Mouse (Mus musculus): ENCODE data around the gene Man2a2. TPM values are rescaled to one million over a fixed set of nuclear protein-coding genes. Genes with fewer than 3 reads are reported as not detected.
A peak's percentile ranks its signal among the peaks of the same experiment; 100 is the strongest.

Man2a2 gene
- total and polyA plus RNA-seq, 2 experiments from 2014 or later: 16.6 to 70.2 TPM

- H3K4me3 ChIP-seq (ENCODE audit: low read depth, low read length): no peak overlapping the region
Measured at GRCm38 (mm10) chr7:80414303-80414855, 43.2 kb upstream of the Man2a2 start.

GRCm38 (mm10) chr7:80413512-80414302, 42.5 kb upstream of the Man2a2 start:
- no peaks in the 10 kb centered on the region for H3K9me3 ChIP-seq (ENCODE audit: low read length)
- no peaks in the 10 kb centered on the region for H3K4me1 ChIP-seq (ENCODE audit: insufficient read depth, low read length)
- no peak overlapping the region for H3K4me3 ChIP-seq (ENCODE audit: low read depth, low read length)
- TF ChIP-seq CTCF (IDR thresholded peaks at IDR 0.05): no peak
- DNase-seq (ENCODE audit: low spot score) (peak; percentile 39), ATAC-seq (ENCODE audit: low FRiP score) (no peak)
- WGBS: 74% methylated on average over 9 of the region's 9 CpGs
- H3K9ac ChIP-seq (replicated peaks; ENCODE audit: low read length, poor library complexity, severe bottlenecking): no peak overlapping the region
- H3K27me3 ChIP-seq (ENCODE audit: insufficient read depth, low read length): no peaks in the 10 kb centered on the region
- no peak overlapping the region for H3K27ac ChIP-seq (ENCODE audit: low read depth, low read length)
- H3K4me2 ChIP-seq (ENCODE audit: low read depth, low read length, poor library complexity, severe bottlenecking): no peak overlapping the region
- no peaks in the 10 kb centered on the region for H3K36me3 ChIP-seq (ENCODE audit: insufficient read depth, low read length)

More at GRCm38 (mm10) chr7:80414303-80414855, 43.2 kb upstream of the Man2a2 start:
- Histone ChIP-seq H3K9me3 (ENCODE audit: low read length) (no peaks in the 10 kb centered on the region), H3K27ac (ENCODE audit: low read depth, low read length) (no peak overlapping the region), H3K9ac (replicated peaks; ENCODE audit: low read length, poor library complexity, severe bottlenecking) (no peak overlapping the region), H3K4me1 (ENCODE audit: insufficient read depth, low read length) (no peaks in the 10 kb centered on the region), H3K27me3 (ENCODE audit: insufficient read depth, low read length) (no peaks in the 10 kb centered on the region), H3K4me2 (ENCODE audit: low read depth, low read length, poor library complexity, severe bottlenecking) (no peak overlapping the region), H3K36me3 (ENCODE audit: insufficient read depth, low read length) (no peaks in the 10 kb centered on the region)
- TF ChIP-seq CTCF (IDR thresholded peaks at IDR 0.05): no peak
- ATAC-seq (ENCODE audit: low FRiP score) (no peak), DNase-seq (ENCODE audit: low spot score) (no peak)
- 85% methylated on average over 7 of the region's 7 CpGs for whole genome bisulfite sequencing

GRCm38 (mm10) chr7:80412781-80413180, 41.6 kb upstream of the Man2a2 start:
- DNase-seq (ENCODE audit: low spot score) (no peak), ATAC-seq (ENCODE audit: low FRiP score) (no peak)
- Histone ChIP-seq H3K4me2 (ENCODE audit: low read depth, low read length, poor library complexity, severe bottlenecking) (no peak overlapping the region), H3K36me3 (ENCODE audit: insufficient read depth, low read length) (no peaks in the 10 kb centered on the region), H3K9me3 (ENCODE audit: low read length) (no peaks in the 10 kb centered on the region), H3K9ac (replicated peaks; ENCODE audit: low read length, poor library complexity, severe bottlenecking) (no peak overlapping the region), H3K27ac (ENCODE audit: low read depth, low read length) (no peak overlapping the region), H3K4me1 (ENCODE audit: insufficient read depth, low read length) (no peaks in the 10 kb centered on the region), H3K27me3 (ENCODE audit: insufficient read depth, low read length) (no peaks in the 10 kb centered on the region), H3K4me3 (ENCODE audit: low read depth, low read length) (no peak overlapping the region)
- WGBS: 53% methylated on average over 5 of the region's 5 CpGs
- no peak for TF ChIP-seq CTCF (IDR thresholded peaks at IDR 0.05)

- no peak overlapping the region for H3K9ac ChIP-seq (replicated peaks; ENCODE audit: low read length, poor library complexity, severe bottlenecking)
- H3K27me3 ChIP-seq (ENCODE audit: insufficient read depth, low read length): no peaks in the 10 kb centered on the region
- H3K9me3 ChIP-seq (ENCODE audit: low read length): no peaks in the 10 kb centered on the region
- no peak for DNase-seq (ENCODE audit: low spot score)
- no peak overlapping the region for H3K4me3 ChIP-seq (ENCODE audit: low read depth, low read length)
- no peaks in the 10 kb centered on the region for H3K36me3 ChIP-seq (ENCODE audit: insufficient read depth, low read length)
- H3K4me2 ChIP-seq (ENCODE audit: low read depth, low read length, poor library complexity, severe bottlenecking): no peak overlapping the region
- ATAC-seq (ENCODE audit: low FRiP score): no peak
- H3K4me1 ChIP-seq (ENCODE audit: insufficient read depth, low read length): no peaks in the 10 kb centered on the region
- H3K27ac ChIP-seq (ENCODE audit: low read depth, low read length): no peak overlapping the region
- 69% methylated on average over 10 of the region's 10 CpGs for WGBS
- TF ChIP-seq CTCF (IDR thresholded peaks at IDR 0.05): no peak
Measured at GRCm38 (mm10) chr7:80412279-80412678, 41.1 kb upstream of the Man2a2 start.

GRCm38 (mm10) chr7:80410380-80410779, 39.2 kb upstream of the Man2a2 start:
- no peak overlapping the region for H3K27ac ChIP-seq (ENCODE audit: low read depth, low read length)
- H3K4me3 ChIP-seq (ENCODE audit: low read depth, low read length): no peak overlapping the region
- no peak for ATAC-seq (ENCODE audit: low FRiP score)
- TF ChIP-seq CTCF (IDR thresholded peaks at IDR 0.05): no peak
- H3K36me3 ChIP-seq (ENCODE audit: insufficient read depth, low read length): no peaks in the 10 kb centered on the region
- no peak for DNase-seq (ENCODE audit: low spot score)
- H3K4me1 ChIP-seq (ENCODE audit: insufficient read depth, low read length): no peaks in the 10 kb centered on the region
- WGBS: 79% methylated on average over 9 of the region's 9 CpGs
- H3K27me3 ChIP-seq (ENCODE audit: insufficient read depth, low read length): no peaks in the 10 kb centered on the region
- H3K4me2 ChIP-seq (ENCODE audit: low read depth, low read length, poor library complexity, severe bottlenecking): no peak overlapping the region
- no peak overlapping the region for H3K9ac ChIP-seq (replicated peaks; ENCODE audit: low read length, poor library complexity, severe bottlenecking)
- no peaks in the 10 kb centered on the region for H3K9me3 ChIP-seq (ENCODE audit: low read length)

- Histone ChIP-seq H3K9me3 (ENCODE audit: low read length) (no peaks in the 10 kb centered on the region), H3K27me3 (ENCODE audit: insufficient read depth, low read length) (no peaks in the 10 kb centered on the region), H3K9ac (replicated peaks; ENCODE audit: low read length, poor library complexity, severe bottlenecking) (no peak overlapping the region), H3K36me3 (ENCODE audit: insufficient read depth, low read length) (no peaks in the 10 kb centered on the region), H3K27ac (ENCODE audit: low read depth, low read length) (no peak overlapping the region), H3K4me1 (ENCODE audit: insufficient read depth, low read length) (no peaks in the 10 kb centered on the region), H3K4me2 (ENCODE audit: low read depth, low read length, poor library complexity, severe bottlenecking) (no peak overlapping the region), H3K4me3 (ENCODE audit: low read depth, low read length) (no peak overlapping the region)
- DNase-seq (ENCODE audit: low spot score) (no peak), ATAC-seq (ENCODE audit: low FRiP score) (no peak)
- WGBS: 80% methylated on average over 9 of the region's 9 CpGs
- no peak for TF ChIP-seq CTCF (IDR thresholded peaks at IDR 0.05)
Measured at GRCm38 (mm10) chr7:80407712-80408111, 36.5 kb upstream of the Man2a2 start.
